Mouse (Mus musculus): ENCODE results near the gene Trappc2l.

- TF ChIP-seq CTCF (IDR thresholded peaks at IDR 0.05; ENCODE audit: low read depth) = no peak
- no peak for TF ChIP-seq EP300 (IDR thresholded peaks at IDR 0.05; ENCODE audit: low read depth)
Observed at GRCm38 (mm10) chr8:122663670-122664069, 52.2 kb downstream of the Trappc2l start.

All from liver, postnatal 0 days (tissue).